In the genomic region with DNA sequence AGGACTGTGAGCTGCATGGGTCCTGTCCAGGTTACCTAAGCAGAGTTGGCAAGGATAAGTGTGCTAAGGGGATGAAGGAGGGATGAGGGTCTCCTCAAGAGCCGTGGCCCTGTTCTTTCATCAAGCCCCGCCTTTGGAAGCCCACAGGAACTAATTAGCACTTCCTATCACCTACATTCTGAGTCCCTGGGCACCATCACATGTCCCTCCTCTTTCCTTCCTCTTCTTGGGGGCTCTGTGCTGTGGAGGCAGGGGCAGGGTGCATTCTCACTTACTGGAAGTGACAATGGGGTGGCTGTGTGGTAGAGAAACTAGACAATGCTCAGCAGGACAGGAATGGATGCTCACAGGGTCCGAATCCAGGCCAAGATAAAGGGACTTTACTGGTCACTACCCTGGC, we compare ENCODE assay signal across 9 mouse cellular contexts. TPM values are rescaled to one million over a fixed set of nuclear protein-coding genes. Genes with fewer than 3 reads are reported as not detected.
DNase-seq lines count a peak whose midpoint lies in the region; ATAC-seq and TF ChIP-seq lines count a peak whose summit lies in the region.
"Had no signal": no experiment of that assay in that cellular context is flagged by ENCODE, and none has a peak within 500 bp of the region (broad histone marks: within the 10 kb centered on the region; RNA-seq: fewer than 3 reads in every experiment).

No protein-coding gene starts in this region.

- no peak overlapping the region for H3K4me2 ChIP-seq in heart, embryonic 15.5 days
- no peak overlapping the region for H3K4me2 ChIP-seq in CH12.LX (ENCODE audit: insufficient read depth, low read depth, poor library complexity, severe bottlenecking)
- H3K4me2 ChIP-seq in embryonic facial prominence, embryonic 15.5 days (replicated peaks) = no peak overlapping the region
- peak overlapping the region; percentile 48; the same call in 1 of the 2 replicates for H3K4me2 ChIP-seq in liver, embryonic 16.5 days (ENCODE audit: low read depth, low read length)
- H3K4me2 ChIP-seq: neural tube, embryonic 12.5 days had no signal

- no peaks in the 10 kb centered on the region for H3K9me3 ChIP-seq in heart, embryonic 15.5 days (replicated peaks)
- H3K9me3 ChIP-seq in CH12.LX (replicated peaks; ENCODE audit: low read length) = no peaks in the 10 kb centered on the region
- H3K9me3 ChIP-seq in embryonic facial prominence, embryonic 15.5 days (replicated peaks) = no peaks in the 10 kb centered on the region
- H3K9me3 ChIP-seq in liver, embryonic 16.5 days (replicated peaks; ENCODE audit: control insufficient read depth, low read length) = no peaks in the 10 kb centered on the region
- H3K9me3 ChIP-seq: neural tube, embryonic 12.5 days had no signal

- H3K36me3 ChIP-seq in heart, embryonic 15.5 days = no peaks in the 10 kb centered on the region
- no peaks in the 10 kb centered on the region for H3K36me3 ChIP-seq in CH12.LX (replicated peaks in 1 of 2; ENCODE audit: control insufficient read depth in 1 of 2, insufficient read depth in 1 of 2, low read length in 1 of 2)
- no peaks in the 10 kb centered on the region for H3K36me3 ChIP-seq in embryonic facial prominence, embryonic 15.5 days
- H3K36me3 ChIP-seq in liver, embryonic 16.5 days (ENCODE audit: control insufficient read depth, insufficient read depth) = no peaks in the 10 kb centered on the region
- H3K36me3 ChIP-seq: neural tube, embryonic 12.5 days had no signal

- no peak for TF ChIP-seq CTCF in CH12.LX (conservative IDR thresholded peaks at IDR 0.05 in 1 of 2, IDR thresholded peaks at IDR 0.05 in 1 of 2; ENCODE audit: low read depth in 2 of 2, low read length in 2 of 2)

- no peak overlapping the region for H3K9ac ChIP-seq in heart, embryonic 15.5 days
- H3K9ac ChIP-seq in CH12.LX (ENCODE audit: insufficient read depth, low read depth) = no peak overlapping the region
- H3K9ac ChIP-seq in embryonic facial prominence, embryonic 15.5 days = no peak overlapping the region
- no peak overlapping the region for H3K9ac ChIP-seq in liver, embryonic 16.5 days (ENCODE audit: low read depth, low read length)
- H3K9ac ChIP-seq: neural tube, embryonic 12.5 days had no signal

- no peak overlapping the region for H3K4me3 ChIP-seq in heart, embryonic 15.5 days
- no peak overlapping the region for H3K4me3 ChIP-seq in CH12.LX (replicated peaks in 1 of 3; ENCODE audit: low read depth in 2 of 3, low read length in 2 of 3, poor library complexity in 1 of 3)
- no peak overlapping the region for H3K4me3 ChIP-seq in embryonic facial prominence, embryonic 15.5 days (replicated peaks)
- H3K4me3 ChIP-seq in liver, embryonic 16.5 days (ENCODE audit: low read depth, low read length) = no peak overlapping the region
- H3K4me3 ChIP-seq: neural tube, embryonic 12.5 days had no signal

- 20% methylated on average over 3 of the region's 3 CpGs for WGBS in heart, embryonic 15.5 days
- WGBS in embryonic facial prominence, embryonic 15.5 days = 30% methylated on average over 3 of the region's 3 CpGs
- 15% methylated on average over 3 of the region's 3 CpGs for whole genome bisulfite sequencing in liver, embryonic 16.5 days (ENCODE audit: insufficient replicate concordance)

- no peaks in the 10 kb centered on the region for H3K27me3 ChIP-seq in heart, embryonic 15.5 days
- H3K27me3 ChIP-seq in CH12.LX (replicated peaks) = no peaks in the 10 kb centered on the region
- H3K27me3 ChIP-seq in embryonic facial prominence, embryonic 15.5 days = no peaks in the 10 kb centered on the region
- no peaks in the 10 kb centered on the region for H3K27me3 ChIP-seq in liver, embryonic 16.5 days (ENCODE audit: control insufficient read depth, insufficient read depth, low read depth, low read length)
- H3K27me3 ChIP-seq: neural tube, embryonic 12.5 days had no signal

- no peak for DNase-seq in heart, adult 18-20 months
- no peak for DNase-seq in CH12.LX (ENCODE audit: extremely low read depth)
- no peak for DNase-seq in right cerebral cortex, adult 2 months (ENCODE audit: low spot score in 2 of 2)
- DNase-seq in layer of hippocampus, postnatal 14 days (ENCODE audit: low spot score in 2 of 2) = no peak
- no peak for DNase-seq in frontal cortex, postnatal 25 days (ENCODE audit: low spot score in 2 of 2)

- TF ChIP-seq EP300 in CH12.LX (IDR thresholded peaks at IDR 0.05; ENCODE audit: low read length) = no peak

- H3K27ac ChIP-seq in heart, embryonic 15.5 days = peak overlapping the region; percentile 88
- H3K27ac ChIP-seq in CH12.LX (ENCODE audit: insufficient read depth, low read depth) = no peak overlapping the region
- peak overlapping the region; percentile 66; the same call in 1 of the 2 replicates for H3K27ac ChIP-seq in embryonic facial prominence, embryonic 15.5 days (replicated peaks)
- peak overlapping the region; percentile 76 for H3K27ac ChIP-seq in liver, embryonic 16.5 days (ENCODE audit: low read length)
- H3K27ac ChIP-seq: neural tube, embryonic 12.5 days had no signal

- dilution Hi-C loops in CH12.LX (cut with MboI; ENCODE audit: extremely low pct_ligation_motif_present, extremely low pct_unique_long_range_greater_than_20kb, low sequenced_read_pairs) = no loop called here

- no peak for TF ChIP-seq POLR2A in CH12.LX (IDR thresholded peaks at IDR 0.05; ENCODE audit: low read depth, low read length)

- in situ Hi-C loops in CH12.LX (cut with MboI; ENCODE audit: low pct_ligation_motif_present, low pct_unique_long_range_greater_than_20kb, low sequenced_read_pairs) = loop anchor here (10.0 kb wide), 1 partner anchor 207 kb away; a partner anchor contains a TSS

- ATAC-seq in heart, embryonic 15.5 days (replicated peaks; ENCODE audit: insufficient number of reproducible peaks, insufficient read depth, low FRiP score, low read depth) = no peak
- no peak for ATAC-seq in embryonic facial prominence, embryonic 15.5 days (ENCODE audit: insufficient number of reproducible peaks, low FRiP score, low TSS enrichment, low read depth)
- no peak for ATAC-seq in liver, embryonic 16.5 days (ENCODE audit: low read depth)

- H3K79me2 ChIP-seq in CH12.LX (replicated peaks; ENCODE audit: control insufficient read depth, extremely low read depth, insufficient read depth, poor library complexity, severe bottlenecking) = peaks cover 15% of the 10 kb centered on the region

- no peak for TF ChIP-seq RAD21 in CH12.LX (IDR thresholded peaks at IDR 0.05; ENCODE audit: low read depth, low read length)

- peaks cover 48% of the 10 kb centered on the region for H3K4me1 ChIP-seq in heart, embryonic 15.5 days (replicated peaks)
- peaks cover 44 to 77% of the 10 kb centered on the region in 2 experiments for H3K4me1 ChIP-seq in CH12.LX (ENCODE audit: control insufficient read depth in 1 of 2, insufficient read depth in 2 of 2)
- H3K4me1 ChIP-seq in embryonic facial prominence, embryonic 15.5 days = peaks cover 22% of the 10 kb centered on the region
- peaks cover 47% of the 10 kb centered on the region for H3K4me1 ChIP-seq in liver, embryonic 16.5 days (ENCODE audit: control insufficient read depth, low read depth, low read length)

TF ChIP-seq in CH12.LX, 34 proteins besides CTCF, POLR2A, EP300 and RAD21:
- TF ChIP-seq CHD2 (IDR thresholded peaks at IDR 0.05; ENCODE audit: low read length) = 0 out of 2 replicates have a peak, but pooled peaks have one; percentile 30
- TF ChIP-seq HCFC1 (IDR thresholded peaks at IDR 0.05; ENCODE audit: low read depth, low read length) = no peak

RNA-seq across cellular contexts. Expression of a gene that starts 3.4 kb away (rescaled TPM):
- 308 and 345 TPM in 2 replicates for polyA plus RNA-seq in heart, embryonic 15.5 days (2015; fragmentation: Nextera tagmentation; extraction: Ambion mirVana)
- total RNA-seq in heart, adult 18-20 months (2021) = 100 to 1,000 TPM; 144 to 197 TPM
- total RNA-seq in CH12.LX (2012; rRNA removed) = 106 and 134 TPM in 2 replicates
- 72.8 and 88.0 TPM in 2 replicates for total RNA-seq in CH12.LX (2014; rRNA removed)
- 407 and 450 TPM in 2 replicates for polyA plus RNA-seq in CH12.LX (2012; ENCODE audit: insufficient read length, low read depth)
- polyA plus RNA-seq in embryonic facial prominence, embryonic 15.5 days (2015; fragmentation: Nextera tagmentation; extraction: Ambion mirVana) = 445 and 456 TPM in 2 replicates
- 77.3 and 85.9 TPM in 2 replicates for polyA plus RNA-seq in liver, embryonic 16.5 days (2015; fragmentation: Nextera tagmentation; extraction: Ambion mirVana)
- total RNA-seq in layer of hippocampus, postnatal 14 days (2021) = 100 to 1,000 TPM; 855 to 871 TPM

RNA-seq across cellular contexts. Expression of a gene that starts 18.8 kb away (rescaled TPM):
- polyA plus RNA-seq in heart, embryonic 15.5 days (2015; fragmentation: Nextera tagmentation; extraction: Ambion mirVana) = not detected in 2 replicates
- total RNA-seq in heart, adult 18-20 months (2021) = 1 to 10 TPM; 4.8 to 6.4 TPM
- 0.13 and 0.59 TPM in 2 replicates for total RNA-seq in CH12.LX (2012; rRNA removed)
- total RNA-seq in CH12.LX (2014; rRNA removed) = not detected in 2 replicates
- polyA plus RNA-seq in CH12.LX (2012; ENCODE audit: insufficient read length, low read depth) = 0.34 TPM in 1 of 2 replicates, not detected in the other
- polyA plus RNA-seq in embryonic facial prominence, embryonic 15.5 days (2015; fragmentation: Nextera tagmentation; extraction: Ambion mirVana) = 1.2 and 1.3 TPM in 2 replicates
- polyA plus RNA-seq in liver, embryonic 16.5 days (2015; fragmentation: Nextera tagmentation; extraction: Ambion mirVana) = 0.33 and 0.64 TPM in 2 replicates
- 10 to 100 TPM in 1 of 2 experiments, 1 to 10 TPM in 1; 6.2 to 10.5 TPM for total RNA-seq in layer of hippocampus, postnatal 14 days (2021)
- polyA plus RNA-seq: neural tube, embryonic 12.5 days had no signal
